Mouse (Mus musculus): ENCODE data around the gene Msh4.

GRCm38 (mm10) chr3:153912546-153913509 is 6.9 kb upstream of the Msh4 start, which contains the start of gene Rabggtb:
- TF ChIP-seq POLR2A (IDR thresholded peaks at IDR 0.05; ENCODE audit: extremely low read depth, insufficient read depth, low read length), result peak; percentile 95
- no peak for TF ChIP-seq CTCF (IDR thresholded peaks at IDR 0.05; ENCODE audit: low read depth, low read length)
